Mouse (Mus musculus) forebrain, embryonic 11.5 days (tissue): Measurements from ENCODE around the gene Actb. TPM values are rescaled to one million over a fixed set of nuclear protein-coding genes. Genes with fewer than 3 reads are reported as not detected.

ENCODE experiments used
- ATAC-seq: fragments of 200-750 bp; cut with Nextera tagmentation; replicated peaks from 2 replicates; pipeline ENCODE4 v1.8.0; 2017; ENCODE audit warnings: moderate TSS enrichment; ENCODE audit not compliant: low FRiP score
- DNase-seq: peaks from one replicate; pipeline ENCODE4 v3.0.0-alpha.2; 2017; ENCODE audit warnings: low spot score
- H3K27ac ChIP-seq: fragments of 300-500 bp; sonication (generic); 2 replicates; pipeline ENCODE4 v1.5.1; 2014; ENCODE audit warnings: low read depth, low read length
- H3K27me3 ChIP-seq: fragments of 300-500 bp; sonication (generic); 2 replicates; pipeline ENCODE4 v1.6.1; 2014; ENCODE audit warnings: mild to moderate bottlenecking, low read length, mixed read lengths; ENCODE audit not compliant: control insufficient read depth, insufficient read depth
- H3K36me3 ChIP-seq: fragments of 300-500 bp; sonication (generic); 2 replicates; pipeline ENCODE4 v1.6.1; 2014; ENCODE audit warnings: mild to moderate bottlenecking, low read length, moderate library complexity, mixed read lengths; ENCODE audit not compliant: control insufficient read depth, insufficient read depth
- H3K4me1 ChIP-seq: fragments of 300-500 bp; sonication (generic); replicated peaks from 2 replicates; pipeline ENCODE4 v1.6.1; 2014; ENCODE audit warnings: low read length, mixed read lengths; ENCODE audit not compliant: control insufficient read depth, insufficient read depth
- H3K4me2 ChIP-seq: fragments of 300-500 bp; sonication (generic); 2 replicates; pipeline ENCODE4 v1.6.1; 2014; ENCODE audit warnings: low read depth, mild to moderate bottlenecking, low read length, moderate library complexity, mixed read lengths; ENCODE audit not compliant: severe bottlenecking
- H3K4me3 ChIP-seq: fragments of 300-500 bp; sonication (generic); 2 replicates; pipeline ENCODE4 v1.5.1; 2014; ENCODE audit warnings: low read depth, low read length
- H3K9ac ChIP-seq: fragments of 300-500 bp; sonication (generic); 2 replicates; pipeline ENCODE4 v1.6.1; 2014; ENCODE audit warnings: low read length
- H3K9me3 ChIP-seq: fragments of 300-500 bp; sonication (generic); 2 replicates; pipeline ENCODE4 v1.6.1; 2016; ENCODE audit warnings: low read length, mixed read lengths; ENCODE audit not compliant: control insufficient read depth
- WGBS: fragments of 180-500 bp; shearing (Covaris S2); extraction: QIAGEN DNeasy Blood & Tissue Kit; methylation state at CpG from one replicate; pipeline ENCODE4 v1.1.7; 2014; 5-methylcytosine and 5-hydroxymethylcytosine counted together
- polyA plus RNA-seq: library from polyadenylated mRNA; unstranded; fragments of >200 nt; fragmentation: Nextera tagmentation; extraction: Ambion mirVana; gene quantifications from 2 replicates; pipeline ENCODE4 v1.2.1, GENCODE M21; 2014

Actb gene
- polyA plus RNA-seq, 1 experiment from 2014 or later = 13,526 TPM

GRCm38 (mm10) chr5:142880806-142881516 lies 25.6 kb downstream of the Actb start:
- Histone ChIP-seq H3K4me2 (no peak overlapping the region), H3K27me3 (no peaks in the 10 kb centered on the region), H3K36me3 (peaks cover 12% of the 10 kb centered on the region; the same call in 1 of the 2 replicates), H3K9ac (peak overlapping the region; percentile 47), H3K9me3 (no peaks in the 10 kb centered on the region), H3K27ac (peak overlapping the region; percentile 64), H3K4me1 (peaks cover 12% of the 10 kb centered on the region), H3K4me3 (no peak overlapping the region)
- no peak for ATAC-seq
- no peak for DNase-seq
- WGBS = 34% methylated on average over 13 of the region's 13 CpGs

GRCm38 (mm10) chr5:142880246-142880645 lies 26.3 kb downstream of the Actb start:
- DNase-seq = no peak
- peaks cover 6% of the 10 kb centered on the region; the same call in 1 of the 2 replicates for H3K36me3 ChIP-seq
- peaks cover 12% of the 10 kb centered on the region for H3K4me1 ChIP-seq
- H3K9me3 ChIP-seq = no peaks in the 10 kb centered on the region
- no peak overlapping the region for H3K27ac ChIP-seq
- no peak overlapping the region for H3K4me3 ChIP-seq
- H3K4me2 ChIP-seq = no peak overlapping the region
- no peaks in the 10 kb centered on the region for H3K27me3 ChIP-seq
- 88% methylated on average over 6 of the region's 6 CpGs for WGBS
- H3K9ac ChIP-seq = no peak overlapping the region
- ATAC-seq = no peak

- H3K27me3 ChIP-seq = no peaks in the 10 kb centered on the region
- no peak overlapping the region for H3K4me3 ChIP-seq
- ATAC-seq (peak; percentile 49; the same call in 1 of the 2 replicates), DNase-seq (peak; percentile 89)
- no peak overlapping the region for H3K27ac ChIP-seq
- H3K4me1 ChIP-seq = peaks cover 12% of the 10 kb centered on the region
- no peaks in the 10 kb centered on the region; the same call in 1 of the 2 replicates for H3K36me3 ChIP-seq
- no peak overlapping the region for H3K4me2 ChIP-seq
- H3K9ac ChIP-seq = no peak overlapping the region
- H3K9me3 ChIP-seq = no peaks in the 10 kb centered on the region
- WGBS = 67% methylated on average over 8 of the region's 8 CpGs
These were observed 27.0 kb downstream of the Actb start for GRCm38 (mm10) chr5:142879318-142880175.

GRCm38 (mm10) chr5:142878570-142878969 lies 28.0 kb downstream of the Actb start:
- DNase-seq (no peak), ATAC-seq (no peak)
- H3K9ac ChIP-seq = no peak overlapping the region
- H3K27ac ChIP-seq = no peak overlapping the region
- no peak overlapping the region for H3K4me2 ChIP-seq
- peaks cover 4% of the 10 kb centered on the region; the same call in 1 of the 2 replicates for H3K36me3 ChIP-seq
- 92% methylated on average over 15 of the region's 15 CpGs for whole genome bisulfite sequencing
- H3K4me3 ChIP-seq = no peak overlapping the region
- no peaks in the 10 kb centered on the region for H3K27me3 ChIP-seq
- peaks cover 12% of the 10 kb centered on the region for H3K4me1 ChIP-seq
- H3K9me3 ChIP-seq = no peaks in the 10 kb centered on the region

GRCm38 (mm10) chr5:142877337-142878280 lies 28.9 kb downstream of the Actb start:
- Histone ChIP-seq H3K4me3 (no peak overlapping the region), H3K4me1 (peaks cover 12% of the 10 kb centered on the region), H3K9ac (no peak overlapping the region), H3K27ac (no peak overlapping the region), H3K36me3 (peaks cover 4% of the 10 kb centered on the region; the same call in 1 of the 2 replicates), H3K4me2 (no peak overlapping the region), H3K27me3 (no peaks in the 10 kb centered on the region), H3K9me3 (no peaks in the 10 kb centered on the region)
- ATAC-seq (peak; percentile 73), DNase-seq (peak; percentile 94)
- WGBS = 35% methylated on average over 11 of the region's 11 CpGs

GRCm38 (mm10) chr5:142876896-142877295 lies 29.7 kb downstream of the Actb start:
- Histone ChIP-seq H3K27ac (no peak overlapping the region), H3K36me3 (peaks cover 4% of the 10 kb centered on the region; the same call in 1 of the 2 replicates), H3K9ac (no peak overlapping the region), H3K27me3 (no peaks in the 10 kb centered on the region), H3K4me3 (no peak overlapping the region), H3K4me2 (no peak overlapping the region), H3K9me3 (no peaks in the 10 kb centered on the region), H3K4me1 (peaks cover 12% of the 10 kb centered on the region)
- ATAC-seq (peak; percentile 13; the same call in 1 of the 2 replicates), DNase-seq (no peak)
- WGBS = 96% methylated on average over 5 of the region's 5 CpGs

GRCm38 (mm10) chr5:142875513-142875905 lies 31.0 kb downstream of the Actb start:
- Histone ChIP-seq H3K36me3 (peaks cover 4% of the 10 kb centered on the region; the same call in 1 of the 2 replicates), H3K27ac (no peak overlapping the region), H3K4me3 (no peak overlapping the region), H3K9me3 (no peaks in the 10 kb centered on the region), H3K27me3 (no peaks in the 10 kb centered on the region), H3K9ac (no peak overlapping the region), H3K4me1 (peaks cover 2% of the 10 kb centered on the region; the same call in 1 of the 2 replicates), H3K4me2 (no peak overlapping the region)
- ATAC-seq (no peak), DNase-seq (no peak)
- 97% methylated on average over 10 of the region's 10 CpGs for WGBS
